Mouse (Mus musculus): Measurements from ENCODE around the gene Bcas3. TPM values are rescaled to one million over a fixed set of nuclear protein-coding genes. Genes with fewer than 3 reads are reported as not detected.
"Not testable (repeated sequence)": the region's sequence is repeated elsewhere in the genome, so short reads cannot be mapped to it uniquely, and the experiment has no call there.

Gene Bcas3
- polyA plus RNA-seq, 1 experiment, result 35.1 TPM

DNA sequence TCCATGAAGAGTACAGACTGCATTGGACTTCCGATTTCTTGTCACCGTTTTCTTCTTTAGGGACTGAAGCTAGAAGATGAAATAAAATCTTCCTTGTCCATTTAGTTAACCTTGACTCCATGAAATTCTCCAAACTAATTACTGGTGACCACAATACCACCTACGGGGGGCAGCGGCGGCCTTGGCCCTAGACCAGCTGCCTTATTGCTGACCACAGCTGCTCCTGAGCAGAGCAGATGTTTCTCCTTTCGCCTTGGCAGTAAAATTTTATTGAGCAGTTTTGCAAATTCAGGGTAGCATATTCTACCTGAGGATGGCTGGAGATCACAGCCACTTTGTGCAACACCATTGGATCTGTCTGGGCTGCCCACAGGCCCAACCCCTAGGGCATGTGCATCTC lies 356.2 kb downstream of the Bcas3 start:
- Histone ChIP-seq H3K27ac (ENCODE audit: insufficient read depth, low read depth, low read length) (no peak overlapping the region), H3K4me3 (ENCODE audit: insufficient read depth, low read length) (no peak overlapping the region), H3K4me1 (ENCODE audit: control insufficient read depth, insufficient read depth, low read length) (peaks cover 26% of the 10 kb centered on the region)
- TF ChIP-seq CTCF (IDR thresholded peaks at IDR 0.05; ENCODE audit: low read depth, low read length) (no peak), POLR2A (IDR thresholded peaks at IDR 0.05; ENCODE audit: borderline replicate concordance, low read depth, low read length) (no peak)

GRCm38 (mm10) chr11:85710155-85710554 lies 357.2 kb downstream of the Bcas3 start:
- H3K4me3 ChIP-seq (ENCODE audit: insufficient read depth, low read length), result no peak overlapping the region
- peaks cover 35% of the 10 kb centered on the region for H3K4me1 ChIP-seq (ENCODE audit: control insufficient read depth, insufficient read depth, low read length)
- H3K27ac ChIP-seq (ENCODE audit: insufficient read depth, low read depth, low read length), result no peak overlapping the region
- TF ChIP-seq POLR2A (IDR thresholded peaks at IDR 0.05; ENCODE audit: borderline replicate concordance, low read depth, low read length), result no peak
- TF ChIP-seq CTCF (IDR thresholded peaks at IDR 0.05; ENCODE audit: low read depth, low read length), result no peak

- H3K4me3 ChIP-seq (ENCODE audit: insufficient read depth, low read length), result no peak overlapping the region
- peaks cover 37% of the 10 kb centered on the region for H3K4me1 ChIP-seq (ENCODE audit: control insufficient read depth, insufficient read depth, low read length)
- H3K27ac ChIP-seq (ENCODE audit: insufficient read depth, low read depth, low read length), result no peak overlapping the region
- TF ChIP-seq POLR2A (IDR thresholded peaks at IDR 0.05; ENCODE audit: borderline replicate concordance, low read depth, low read length), result no peak
- no peak for TF ChIP-seq CTCF (IDR thresholded peaks at IDR 0.05; ENCODE audit: low read depth, low read length)
These were observed 359.2 kb downstream of the Bcas3 start for GRCm38 (mm10) chr11:85712026-85712804.

- H3K27ac ChIP-seq (ENCODE audit: insufficient read depth, low read depth, low read length), result peak overlapping the region; percentile 49
- TF ChIP-seq POLR2A (IDR thresholded peaks at IDR 0.05; ENCODE audit: borderline replicate concordance, low read depth, low read length) (no peak), CTCF (IDR thresholded peaks at IDR 0.05; ENCODE audit: low read depth, low read length) (no peak)
- H3K4me1 ChIP-seq (ENCODE audit: control insufficient read depth, insufficient read depth, low read length), result peaks cover 37% of the 10 kb centered on the region
- H3K4me3 ChIP-seq (ENCODE audit: insufficient read depth, low read length), result peak overlapping the region; percentile 23; the same call in 1 of the 2 replicates
These were observed 360.2 kb downstream of the Bcas3 start for GRCm38 (mm10) chr11:85712860-85713813.

- Histone ChIP-seq H3K4me3 (ENCODE audit: insufficient read depth, low read length) (peak overlapping the region; percentile 23; the same call in 1 of the 2 replicates), H3K4me1 (ENCODE audit: control insufficient read depth, insufficient read depth, low read length) (peaks cover 37% of the 10 kb centered on the region), H3K27ac (ENCODE audit: insufficient read depth, low read depth, low read length) (peak overlapping the region; percentile 44)
- TF ChIP-seq POLR2A (IDR thresholded peaks at IDR 0.05; ENCODE audit: borderline replicate concordance, low read depth, low read length) (no peak), CTCF (IDR thresholded peaks at IDR 0.05; ENCODE audit: low read depth, low read length) (no peak)
These were observed 360.8 kb downstream of the Bcas3 start for GRCm38 (mm10) chr11:85713814-85714208.

GRCm38 (mm10) chr11:85714312-85714931 lies 361.5 kb downstream of the Bcas3 start:
- Histone ChIP-seq H3K27ac (ENCODE audit: insufficient read depth, low read depth, low read length) (no peak overlapping the region), H3K4me3 (ENCODE audit: insufficient read depth, low read length) (no peak overlapping the region), H3K4me1 (ENCODE audit: control insufficient read depth, insufficient read depth, low read length) (peaks cover 37% of the 10 kb centered on the region)
- TF ChIP-seq CTCF (IDR thresholded peaks at IDR 0.05; ENCODE audit: low read depth, low read length) (no peak), POLR2A (IDR thresholded peaks at IDR 0.05; ENCODE audit: borderline replicate concordance, low read depth, low read length) (no peak)

DNA sequence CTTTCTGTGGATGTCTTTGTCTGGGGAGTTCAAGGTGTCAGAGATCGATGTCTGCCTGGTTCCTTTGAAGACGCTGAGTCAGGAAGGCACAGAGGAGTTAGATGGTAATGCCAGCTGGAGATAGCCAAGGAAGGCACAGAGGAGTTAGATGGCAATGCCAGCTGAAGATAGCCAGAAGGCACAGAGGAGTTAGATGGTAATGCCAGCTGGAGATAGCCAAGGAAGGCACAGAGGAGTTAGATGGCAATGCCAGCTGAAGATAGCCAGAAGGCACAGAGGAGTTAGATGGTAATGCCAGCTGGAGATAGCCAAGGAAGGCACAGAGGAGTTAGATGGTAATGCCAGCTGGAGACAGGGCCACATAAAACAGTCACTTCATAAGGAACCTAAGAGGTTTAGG lies 363.8 kb downstream of the Bcas3 start:
- H3K4me3 ChIP-seq (ENCODE audit: insufficient read depth, low read length); H3K27ac ChIP-seq (ENCODE audit: insufficient read depth, low read depth, low read length): not testable (repeated sequence)
- peaks cover 31% of the 10 kb centered on the region for H3K4me1 ChIP-seq (ENCODE audit: control insufficient read depth, insufficient read depth, low read length)

DNA sequence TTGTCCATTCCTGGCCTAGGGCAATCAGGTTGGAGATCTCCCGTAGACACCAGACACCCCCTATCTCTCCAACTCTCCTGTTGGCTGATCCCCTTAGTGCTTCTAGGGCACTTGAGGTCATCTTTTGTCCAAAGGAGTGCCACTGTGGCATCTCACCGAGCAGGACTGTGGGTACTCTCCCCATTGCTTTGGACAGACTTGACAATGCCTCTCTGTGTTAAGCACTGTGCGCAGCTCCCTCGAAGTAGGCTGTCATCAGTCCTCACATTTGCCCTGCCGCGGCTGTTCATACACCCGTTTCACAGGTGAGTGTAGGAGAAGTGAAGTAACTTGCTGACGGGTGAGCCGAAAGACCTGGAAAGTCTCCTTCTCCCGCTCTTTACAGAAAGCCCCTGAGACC lies 366.1 kb downstream of the Bcas3 start:
- TF ChIP-seq CTCF (IDR thresholded peaks at IDR 0.05; ENCODE audit: low read depth, low read length) (no peak), POLR2A (IDR thresholded peaks at IDR 0.05; ENCODE audit: borderline replicate concordance, low read depth, low read length) (no peak)
- peaks cover 16% of the 10 kb centered on the region for H3K4me1 ChIP-seq (ENCODE audit: control insufficient read depth, insufficient read depth, low read length)
- no peak overlapping the region for H3K4me3 ChIP-seq (ENCODE audit: insufficient read depth, low read length)
- H3K27ac ChIP-seq (ENCODE audit: insufficient read depth, low read depth, low read length), result no peak overlapping the region

GRCm38 (mm10) chr11:85719766-85720165 lies 366.8 kb downstream of the Bcas3 start:
- TF ChIP-seq POLR2A (IDR thresholded peaks at IDR 0.05; ENCODE audit: borderline replicate concordance, low read depth, low read length) (no peak), CTCF (IDR thresholded peaks at IDR 0.05; ENCODE audit: low read depth, low read length) (no peak)
- Histone ChIP-seq H3K4me3 (ENCODE audit: insufficient read depth, low read length) (no peak overlapping the region), H3K4me1 (ENCODE audit: control insufficient read depth, insufficient read depth, low read length) (peaks cover 9% of the 10 kb centered on the region), H3K27ac (ENCODE audit: insufficient read depth, low read depth, low read length) (no peak overlapping the region)
